Mouse (Mus musculus) kidney, postnatal 0 days (tissue): ENCODE results near the gene Prdm1. TPM values are rescaled to one million over a fixed set of nuclear protein-coding genes. Genes with fewer than 3 reads are reported as not detected.
A peak's percentile ranks its signal among the peaks of the same experiment; 100 is the strongest.

Experiments
- ATAC-seq: fragments of 200-750 bp; cut with Nextera tagmentation; replicated peaks from 2 replicates; pipeline ENCODE4 v1.8.0; 2017; ENCODE audit warnings: low read depth, moderate number of reproducible peaks, moderate TSS enrichment, moderate library complexity; ENCODE audit not compliant: low FRiP score
- DNase-seq: peaks from one replicate; pipeline ENCODE4 v3.0.0-alpha.2; 2016; ENCODE audit warnings: low spot score
- H3K27ac ChIP-seq: fragments of 300-500 bp; sonication (generic); 2 replicates; pipeline ENCODE4 v1.5.1; 2014; ENCODE audit warnings: mild to moderate bottlenecking
- H3K27me3 ChIP-seq: fragments of 300-500 bp; sonication (generic); 2 replicates; pipeline ENCODE4 v1.6.1; 2014; ENCODE audit warnings: low read length, mixed read lengths; ENCODE audit not compliant: insufficient read depth
- H3K36me3 ChIP-seq: fragments of 300-500 bp; sonication (generic); 2 replicates; pipeline ENCODE4 v1.6.1; 2014; ENCODE audit warnings: low read length, mixed read lengths; ENCODE audit not compliant: insufficient read depth
- H3K4me1 ChIP-seq: fragments of 300-500 bp; sonication (generic); replicated peaks from 2 replicates; pipeline ENCODE4 v1.6.1; 2014; ENCODE audit warnings: antibody characterized with exemption, low read length, mixed read lengths; ENCODE audit not compliant: insufficient read depth
- H3K4me2 ChIP-seq: fragments of 300-500 bp; sonication (generic); 2 replicates; pipeline ENCODE4 v1.6.1; 2014; ENCODE audit warnings: mild to moderate bottlenecking, low read length, moderate library complexity, mixed read lengths
- H3K4me3 ChIP-seq: fragments of 300-500 bp; sonication (generic); replicated peaks from 2 replicates; pipeline ENCODE4 v1.5.1; 2014; ENCODE audit warnings: low read depth, low read length
- H3K9ac ChIP-seq: fragments of 300-500 bp; sonication (generic); 2 replicates; pipeline ENCODE4 v1.6.1; 2014; ENCODE audit warnings: low read depth, low read length
- H3K9me3 ChIP-seq: fragments of 300-500 bp; sonication (generic); replicated peaks from 2 replicates; pipeline ENCODE4 v1.6.1; 2016; ENCODE audit warnings: low read length, inconsistent platforms, mixed read lengths
- CTCF ChIP-seq: IDR thresholded peaks from 2 replicates; pipeline ENCODE4 v1.5.1; 2016; ENCODE audit warnings: antibody characterized with exemption, low read depth, mild to moderate bottlenecking, moderate library complexity
- WGBS: fragments of 180-500 bp; shearing (Covaris S2); extraction: QIAGEN DNeasy Blood & Tissue Kit; methylation state at CpG from one replicate; pipeline ENCODE4 v1.1.7; 2014; 5-methylcytosine and 5-hydroxymethylcytosine counted together
- polyA plus RNA-seq: library from polyadenylated mRNA; unstranded; fragments of >200 nt; fragmentation: Nextera tagmentation; extraction: Ambion mirVana; gene quantifications from 2 replicates; pipeline ENCODE4 v1.2.1, GENCODE M21; 2015

Gene Prdm1
- polyA plus RNA-seq, 1 experiment from 2014 or later, result 1.3 TPM

GRCm38 (mm10) chr10:44483116-44483515 lies 45.2 kb downstream of the Prdm1 start:
- Histone ChIP-seq H3K27ac (no peak overlapping the region), H3K4me2 (no peak overlapping the region), H3K4me1 (no peaks in the 10 kb centered on the region), H3K9me3 (no peaks in the 10 kb centered on the region), H3K36me3 (no peaks in the 10 kb centered on the region), H3K9ac (no peak overlapping the region), H3K27me3 (peaks cover 5% of the 10 kb centered on the region), H3K4me3 (no peak overlapping the region)
- DNase-seq (no peak), ATAC-seq (no peak)
- WGBS, result 56% methylated on average over 6 of the region's 6 CpGs
- TF ChIP-seq CTCF, result no peak

- ATAC-seq, result peak; percentile 92
- peaks cover 5% of the 10 kb centered on the region for H3K27me3 ChIP-seq
- H3K27ac ChIP-seq, result no peak overlapping the region
These were observed 46.9 kb downstream of the Prdm1 start for GRCm38 (mm10) chr10:44481379-44481778.

GRCm38 (mm10) chr10:44479286-44479685 lies 49.0 kb downstream of the Prdm1 start:
- H3K4me1 ChIP-seq, result no peaks in the 10 kb centered on the region
- peaks cover 5% of the 10 kb centered on the region for H3K27me3 ChIP-seq
- no peak for DNase-seq
- no peak overlapping the region for H3K27ac ChIP-seq
- no peak overlapping the region for H3K4me2 ChIP-seq
- ATAC-seq, result no peak
- H3K9ac ChIP-seq, result no peak overlapping the region
- no peak overlapping the region for H3K4me3 ChIP-seq
- H3K36me3 ChIP-seq, result no peaks in the 10 kb centered on the region
- WGBS, result 15% methylated on average over 6 of the region's 6 CpGs
- H3K9me3 ChIP-seq, result no peaks in the 10 kb centered on the region
- no peak for TF ChIP-seq CTCF

More at GRCm38 (mm10) chr10:44481379-44481778, 46.9 kb downstream of the Prdm1 start:
- DNase-seq, result peak; percentile 31
- Histone ChIP-seq H3K4me2 (no peak overlapping the region), H3K4me3 (no peak overlapping the region), H3K36me3 (no peaks in the 10 kb centered on the region), H3K9ac (no peak overlapping the region), H3K9me3 (no peaks in the 10 kb centered on the region), H3K4me1 (no peaks in the 10 kb centered on the region)
- WGBS, result 77% methylated on average over 5 of the region's 5 CpGs
- TF ChIP-seq CTCF, result no peak

- ATAC-seq (no peak), DNase-seq (no peak)
- no peaks in the 10 kb centered on the region for H3K4me1 ChIP-seq
- TF ChIP-seq CTCF, result no peak
- H3K4me3 ChIP-seq, result no peak overlapping the region
- no peak overlapping the region for H3K9ac ChIP-seq
- 54% methylated on average over 5 of the region's 5 CpGs for WGBS
- H3K9me3 ChIP-seq, result no peaks in the 10 kb centered on the region
- no peaks in the 10 kb centered on the region for H3K36me3 ChIP-seq
- H3K27ac ChIP-seq, result no peak overlapping the region
- H3K27me3 ChIP-seq, result peaks cover 5% of the 10 kb centered on the region
- H3K4me2 ChIP-seq, result no peak overlapping the region
These were observed 50.2 kb downstream of the Prdm1 start for GRCm38 (mm10) chr10:44478091-44478490.

- Histone ChIP-seq H3K9me3 (no peaks in the 10 kb centered on the region), H3K4me1 (no peaks in the 10 kb centered on the region), H3K4me2 (no peak overlapping the region), H3K27me3 (peaks cover 5% of the 10 kb centered on the region), H3K4me3 (no peak overlapping the region), H3K27ac (no peak overlapping the region), H3K9ac (no peak overlapping the region), H3K36me3 (no peaks in the 10 kb centered on the region)
- no peak for ATAC-seq
- no peak for TF ChIP-seq CTCF
- DNase-seq, result no peak
- 72% methylated on average over 8 of the region's 8 CpGs for WGBS
These were observed 51.1 kb downstream of the Prdm1 start for GRCm38 (mm10) chr10:44477240-44477639.

- Histone ChIP-seq H3K27ac (no peak overlapping the region), H3K9me3 (no peaks in the 10 kb centered on the region), H3K36me3 (no peaks in the 10 kb centered on the region), H3K4me2 (no peak overlapping the region), H3K9ac (no peak overlapping the region), H3K27me3 (peaks cover 5% of the 10 kb centered on the region), H3K4me3 (no peak overlapping the region), H3K4me1 (no peaks in the 10 kb centered on the region)
- TF ChIP-seq CTCF, result no peak
- no peak for DNase-seq
- WGBS, result 68% methylated on average over 13 of the region's 13 CpGs
- ATAC-seq, result no peak
These were observed 51.8 kb downstream of the Prdm1 start for GRCm38 (mm10) chr10:44476523-44476922.

- ATAC-seq, result no peak
- Histone ChIP-seq H3K4me3 (no peak overlapping the region), H3K4me1 (no peaks in the 10 kb centered on the region), H3K9me3 (no peaks in the 10 kb centered on the region), H3K27ac (no peak overlapping the region), H3K9ac (no peak overlapping the region), H3K36me3 (no peaks in the 10 kb centered on the region), H3K4me2 (no peak overlapping the region), H3K27me3 (no peaks in the 10 kb centered on the region; the same call in 1 of the 2 replicates)
- no peak for TF ChIP-seq CTCF
- 93% methylated on average over 3 of the region's 3 CpGs for WGBS
- DNase-seq, result no peak
These were observed 52.9 kb downstream of the Prdm1 start for GRCm38 (mm10) chr10:44475376-44475775.
